Mouse (Mus musculus) urinary bladder, postnatal 10 days (tissue): Measurements from ENCODE around the gene Dcpp2.
"Not testable (repeated sequence)": the region's sequence is repeated elsewhere in the genome, so short reads cannot be mapped to it uniquely, and the experiment has no call there.

Experiments
- DNase-seq: peaks from one replicate; pipeline ENCODE4 v3.0.0; 2022; ENCODE audit warnings: low spot score

Gene Dcpp2

GRCm38 (mm10) chr17:23880576-23880975 is at the start of gene Dcpp2, which contains the start of gene Dcpp1:
Gene Dcpp2 (plus strand): TSS chr17:23880880.
Gene Dcpp1 (plus strand): TSS chr17:23880876.
- DNase-seq = not testable (repeated sequence)

DNA sequence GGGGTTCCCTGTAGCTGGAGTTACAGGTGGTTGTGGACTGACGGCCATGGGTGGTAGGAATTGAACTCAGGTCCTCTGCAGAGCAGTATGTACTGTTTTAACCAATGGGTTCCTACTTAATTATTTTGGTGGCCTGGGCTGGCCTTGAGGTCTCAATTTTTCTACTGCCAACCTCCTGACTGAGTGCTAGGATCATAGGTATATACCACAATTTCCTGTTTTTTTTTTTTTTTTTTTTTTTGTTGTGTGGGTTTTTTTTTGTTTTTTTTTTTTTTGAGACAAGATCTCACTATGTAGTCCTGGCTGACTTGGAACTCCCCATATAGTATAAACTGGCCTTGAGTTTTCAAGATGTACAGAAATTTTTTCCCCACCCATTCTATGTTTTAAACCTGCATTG is 49.5 kb upstream of the Dcpp2 start:
- no peak for DNase-seq

GRCm38 (mm10) chr17:23836006-23836575 is 44.6 kb upstream of the Dcpp2 start, which contains the start of gene Prss33:
Gene Prss33 (minus strand): TSS chr17:23836056.
- DNase-seq = no peak

DNA sequence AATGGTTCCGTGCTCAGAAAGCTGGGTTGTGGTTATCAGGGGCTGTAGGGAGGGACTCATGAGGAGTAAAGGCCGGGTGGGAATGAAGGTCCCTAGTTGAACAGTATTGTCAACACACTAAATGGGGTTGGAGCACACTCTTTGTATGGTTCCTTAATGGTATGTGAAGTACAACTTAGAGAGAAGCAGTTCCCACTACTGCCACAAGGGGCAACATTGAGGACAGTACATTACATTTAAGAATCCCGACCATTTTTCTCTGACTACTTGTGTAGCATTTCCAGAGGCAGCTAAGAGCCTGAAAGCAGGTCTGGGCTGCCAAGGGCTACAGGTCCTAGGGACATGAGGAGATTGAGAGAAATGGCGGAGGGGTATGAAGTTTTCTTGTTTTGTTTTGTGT is 39.5 kb upstream of the Dcpp2 start:
- no peak for DNase-seq

- no peak for DNase-seq
These were observed 37.4 kb upstream of the Dcpp2 start for GRCm38 (mm10) chr17:23843141-23843811.

GRCm38 (mm10) chr17:23843812-23844273 is 36.8 kb upstream of the Dcpp2 start, which contains the start of the genes Prss32 and Prss41:
Gene Prss32 (plus strand): TSS chr17:23843855.
Gene Prss41 (minus strand): TSS chr17:23844172.
- DNase-seq = no peak

GRCm38 (mm10) chr17:23850028-23850427 is 30.7 kb upstream of the Dcpp2 start:
- no peak for DNase-seq

DNA sequence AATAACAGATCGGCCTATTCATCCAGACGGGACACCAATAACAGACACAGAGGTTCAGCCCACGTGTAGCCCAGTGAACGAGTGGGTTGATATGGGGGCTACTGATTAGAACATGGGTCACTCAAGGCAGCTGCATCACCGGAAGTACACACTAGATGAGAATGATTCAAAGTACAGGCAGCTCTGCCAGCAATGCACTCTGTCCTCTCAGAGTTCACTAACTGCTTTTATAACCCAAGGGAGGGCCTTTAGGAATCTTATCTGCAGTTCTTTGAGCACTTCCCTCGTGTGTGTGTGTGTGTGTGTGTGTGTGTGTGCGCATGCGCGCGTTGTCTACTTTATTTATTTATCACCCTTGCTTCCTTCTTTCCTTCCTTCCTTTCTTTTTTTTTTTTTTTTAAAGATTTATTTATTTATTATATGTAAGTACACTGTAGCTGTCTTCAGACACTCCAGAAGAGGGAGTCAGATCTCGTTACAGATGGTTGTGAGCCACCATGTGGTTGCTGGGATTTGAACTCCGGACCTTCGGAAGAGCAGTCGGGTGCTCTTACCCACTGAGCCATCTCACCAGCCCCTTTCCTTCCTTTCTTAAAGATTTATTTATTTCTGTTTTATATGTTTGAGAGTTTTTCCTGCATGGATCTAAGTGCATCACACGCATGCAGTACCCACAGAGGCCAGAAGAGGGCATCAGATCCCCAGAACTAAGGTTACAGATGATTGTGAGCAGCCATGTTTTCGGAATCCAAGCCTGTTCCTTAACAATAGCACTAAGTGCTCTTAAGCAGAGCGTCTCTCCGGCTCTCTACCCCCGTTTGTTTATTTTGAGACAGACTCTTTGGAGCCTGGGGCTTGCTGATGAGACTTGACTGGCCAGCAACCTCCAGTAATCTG is 29.6 kb upstream of the Dcpp2 start:
- DNase-seq = no peak

GRCm38 (mm10) chr17:23853292-23853691 is 27.4 kb upstream of the Dcpp2 start:
- no peak for DNase-seq

DNA sequence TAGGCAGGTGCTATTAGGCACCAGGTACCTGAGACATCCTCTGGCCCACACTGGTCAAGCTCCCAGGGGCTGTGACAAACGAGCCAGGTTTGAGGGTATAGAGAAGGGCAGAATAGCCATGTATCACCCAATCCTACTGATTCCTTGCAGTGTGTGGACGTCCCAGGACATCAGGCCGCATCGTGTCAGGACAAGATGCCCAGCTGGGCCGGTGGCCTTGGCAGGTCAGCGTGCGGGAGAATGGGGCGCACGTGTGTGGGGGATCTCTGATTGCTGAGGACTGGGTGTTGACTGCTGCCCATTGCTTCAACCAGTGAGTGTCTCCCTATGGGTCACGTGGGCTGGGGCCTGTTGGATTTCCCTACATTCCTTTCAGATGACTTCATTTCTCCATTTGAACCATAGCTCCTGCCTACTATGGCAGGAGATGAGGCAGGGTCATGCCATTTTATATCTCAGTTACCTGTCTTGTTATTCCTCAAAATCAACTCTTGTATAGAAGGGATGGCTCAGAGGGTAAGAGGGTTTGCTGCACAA is 26.4 kb upstream of the Dcpp2 start:
- no peak for DNase-seq

GRCm38 (mm10) chr17:23857193-23857592 is 23.5 kb upstream of the Dcpp2 start:
- DNase-seq = no peak

DNA sequence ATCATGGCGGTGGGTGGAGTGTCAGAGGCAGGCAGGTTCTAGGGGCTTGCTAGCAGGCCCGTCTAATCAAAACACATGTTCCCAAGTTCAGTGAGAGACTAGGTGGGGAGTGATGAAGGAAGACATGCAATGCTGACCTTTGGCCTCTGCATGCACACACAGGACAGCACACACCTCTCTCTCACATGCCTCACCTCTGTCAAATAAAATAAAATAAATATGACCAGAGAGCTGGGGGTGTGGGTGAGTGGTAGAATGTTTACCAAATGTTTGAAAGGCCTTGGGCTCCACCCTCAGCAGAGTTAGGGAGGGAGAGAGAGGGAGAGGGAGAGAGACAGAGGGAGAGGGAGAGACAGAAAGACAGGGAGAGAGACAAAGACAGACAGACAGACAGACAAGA is 22.8 kb upstream of the Dcpp2 start:
- no peak for DNase-seq

DNA sequence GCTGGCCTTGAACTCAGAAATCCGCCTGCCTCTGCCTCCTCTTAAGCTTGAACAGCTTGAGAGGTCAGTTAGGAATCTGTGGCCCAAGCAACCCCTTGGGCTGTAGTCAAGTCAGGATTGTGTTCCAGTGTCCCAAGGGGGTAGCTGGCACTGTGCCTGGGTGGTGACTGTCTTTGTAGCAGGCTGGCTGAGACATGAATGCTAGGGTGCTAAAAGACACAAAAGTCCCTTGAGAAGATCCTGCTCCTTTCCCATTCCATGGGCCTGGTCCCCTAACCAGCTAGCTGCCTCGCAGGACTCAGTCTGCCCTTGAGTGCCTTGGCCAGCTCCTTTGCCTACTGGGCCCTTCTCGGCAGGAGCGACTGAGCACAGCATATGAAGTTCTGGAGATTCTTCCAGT is 17.8 kb upstream of the Dcpp2 start:
- DNase-seq = no peak

- no peak for DNase-seq
These were observed 12.9 kb upstream of the Dcpp2 start, which contains the start of gene Prss21 for GRCm38 (mm10) chr17:23867756-23868155. Gene Prss21 (plus strand): TSS chr17:23868056.

DNA sequence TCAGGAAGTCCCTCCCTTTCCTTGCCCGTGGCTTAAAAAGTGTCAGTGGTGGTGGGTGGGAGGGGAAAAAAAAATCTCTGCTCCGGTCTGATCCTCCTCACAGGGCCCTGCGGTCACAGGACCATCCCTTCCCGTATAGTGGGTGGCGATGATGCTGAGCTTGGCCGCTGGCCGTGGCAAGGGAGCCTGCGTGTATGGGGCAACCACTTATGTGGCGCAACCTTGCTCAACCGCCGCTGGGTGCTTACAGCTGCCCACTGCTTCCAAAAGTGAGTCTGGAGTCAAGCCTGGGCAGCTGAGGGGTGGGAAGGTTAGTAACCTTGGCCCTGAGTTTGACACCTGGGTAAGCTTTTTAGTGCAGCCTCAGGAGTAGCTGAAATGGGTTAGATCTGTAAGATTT is 12.2 kb upstream of the Dcpp2 start:
- DNase-seq = no peak

- no peak for DNase-seq
These were observed 6.5 kb upstream of the Dcpp2 start for GRCm38 (mm10) chr17:23873884-23874856.

GRCm38 (mm10) chr17:23876741-23877140 is 3.9 kb upstream of the Dcpp2 start:
- no peak for DNase-seq

- DNase-seq = no peak
These were observed 3.5 kb upstream of the Dcpp2 start for GRCm38 (mm10) chr17:23877166-23877565.

DNA sequence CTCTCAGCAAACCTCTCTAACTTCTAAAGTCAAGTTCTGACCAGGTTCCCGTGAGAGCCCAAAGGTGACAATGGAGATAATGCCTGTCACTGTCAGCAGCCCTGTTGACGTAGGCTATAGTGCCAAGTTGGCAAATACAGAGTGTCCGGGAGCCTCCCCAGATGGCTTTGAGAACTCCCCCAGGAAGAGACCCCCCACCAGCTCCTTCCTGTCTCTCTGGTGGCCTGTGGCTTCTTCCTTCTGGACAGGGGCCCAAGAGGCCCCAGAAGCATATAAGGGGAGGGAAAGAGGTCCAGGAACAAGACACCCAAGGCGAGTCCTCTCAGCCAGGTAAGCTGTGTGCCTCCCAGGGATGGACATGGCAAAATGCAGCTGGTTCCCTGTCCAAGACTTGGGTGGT is 36.5 kb downstream of the Dcpp2 start, which contains the start of gene Dcpp3:
Dcpp3 (plus strand) TSS at position 301 of the 400 bp plus-strand sequence.
- DNase-seq = not testable (repeated sequence)

DNA sequence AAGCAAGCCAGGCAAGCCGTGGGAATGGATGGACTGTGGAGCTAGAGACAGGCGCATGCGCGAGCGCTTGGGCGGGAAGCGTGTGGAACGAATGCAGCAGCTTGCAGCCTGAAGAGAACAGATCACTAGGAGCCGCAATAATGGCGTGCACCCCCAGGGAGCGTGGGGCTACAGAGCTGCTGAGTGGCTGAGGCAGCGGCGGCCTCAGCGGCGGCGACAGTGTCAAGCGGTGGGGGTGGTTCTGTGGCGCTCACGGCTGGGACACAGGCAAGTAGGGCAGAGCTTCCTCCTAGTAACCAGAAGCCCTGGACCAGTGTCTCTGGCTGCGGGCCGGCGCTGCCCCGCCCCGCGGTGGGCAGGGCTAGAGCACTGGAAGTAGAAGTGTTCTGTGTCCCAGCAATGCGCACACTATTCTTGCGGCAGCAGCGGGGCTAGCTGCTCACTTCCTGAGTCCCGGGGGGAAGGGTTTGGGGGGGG is 43.9 kb downstream of the Dcpp2 start:
- DNase-seq = peak; percentile 47

DNA sequence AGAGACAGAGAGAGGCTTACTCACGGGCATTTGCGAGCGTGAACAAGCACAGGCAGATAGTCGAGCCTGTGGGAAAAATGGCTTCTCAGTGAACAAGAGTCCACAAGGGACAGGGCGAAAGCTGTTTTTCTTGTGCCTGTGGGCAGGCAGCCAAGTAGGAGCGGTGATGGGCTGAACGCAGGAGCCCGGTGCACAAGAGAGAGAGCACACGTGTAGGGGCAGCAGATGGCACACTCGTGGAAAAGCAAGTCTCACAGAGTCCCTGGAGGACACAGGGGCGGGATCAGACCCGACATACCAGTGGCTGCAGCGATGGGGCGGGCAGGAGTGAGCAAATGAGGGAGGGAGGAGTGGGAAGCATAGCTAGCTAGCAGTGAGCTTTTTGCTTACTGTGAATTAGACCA is 44.4 kb downstream of the Dcpp2 start:
- no peak for DNase-seq
